Mouse (Mus musculus): ENCODE data around the gene Gm21882. TPM values are rescaled to one million over a fixed set of nuclear protein-coding genes. Genes with fewer than 3 reads are reported as not detected.
"Not testable (repeated sequence)": the region's sequence is repeated elsewhere in the genome, so short reads cannot be mapped to it uniquely, and the experiment has no call there.

Gm21882 gene
- not detected for total RNA-seq (2021)
- long read RNA-seq, experiment 1: 0 reads
- long read RNA-seq, experiment 2: 0 reads

- not testable (repeated sequence) for DNase-seq
Observed at GRCm38 (mm10) chrY:40381423-40381822, at the start of gene Gm21882. Gm21882 (minus strand) TSS chrY:40381523.

Other genes starting within 250 kb of the Gm21882 start
- not detected for gene Gm21865, start 64.6 kb downstream of the Gm21882 start, total RNA-seq (2021)